Mouse (Mus musculus): ENCODE measurements at regions not wholly inside any gene's neighbourhood (a gene's known extent, or its start where the extent isn't known, plus 50 kb on each side); places are given as distances from the start of the nearest gene placed in this dataset.

- TF ChIP-seq POLR2A (IDR thresholded peaks at IDR 0.05; ENCODE audit: insufficient read depth, low read length) (no peak), CTCF (IDR thresholded peaks at IDR 0.05; ENCODE audit: low read depth, low read length) (no peak), EP300 (IDR thresholded peaks at IDR 0.05; ENCODE audit: insufficient read depth, low read depth, low read length) (no peak)
Measured at GRCm38 (mm10) chr4:140312635-140313034, 66.1 kb upstream of the Igsf21 start.
